Mouse (Mus musculus): ENCODE data around the gene Msx1. TPM values are rescaled to one million over a fixed set of nuclear protein-coding genes. Genes with fewer than 3 reads are reported as not detected.
A peak's percentile ranks its signal among the peaks of the same experiment; 100 is the strongest.

Msx1 gene
- polyA plus RNA-seq, 1 experiment from 2014 or later: 394 TPM

- peaks cover 27% of the 10 kb centered on the region for H3K4me1 ChIP-seq
- H3K27me3 ChIP-seq: peaks cover 53% of the 10 kb centered on the region
- peak overlapping the region; percentile 85 for H3K27ac ChIP-seq
- H3K4me3 ChIP-seq: peak overlapping the region; percentile 72
- peaks cover 4% of the 10 kb centered on the region; the same call in 1 of the 2 replicates for H3K36me3 ChIP-seq
- 5% methylated on average over 7 of the region's 7 CpGs for WGBS
- ATAC-seq (ENCODE audit: insufficient number of reproducible peaks, insufficient read depth, low FRiP score, low TSS enrichment): no peak
- H3K4me2 ChIP-seq (replicated peaks): peak overlapping the region; percentile 71
- H3K9me3 ChIP-seq: no peaks in the 10 kb centered on the region
- H3K9ac ChIP-seq: peak overlapping the region; percentile 52
Observed at GRCm38 (mm10) chr5:37825111-37825600, 773 bp upstream of the Msx1 start.

- under 1% methylated on average over 57 of the region's 58 CpGs for WGBS
- Histone ChIP-seq H3K9ac (peak overlapping the region; percentile 91), H3K4me1 (peaks cover 23% of the 10 kb centered on the region), H3K27me3 (peaks cover 58% of the 10 kb centered on the region), H3K27ac (peak overlapping the region; percentile 93), H3K4me2 (replicated peaks) (peak overlapping the region; percentile 71), H3K4me3 (peak overlapping the region; percentile 72), H3K36me3 (peaks cover 7% of the 10 kb centered on the region; the same call in 1 of the 2 replicates), H3K9me3 (no peaks in the 10 kb centered on the region)
- peak; percentile 49 for ATAC-seq (ENCODE audit: insufficient number of reproducible peaks, insufficient read depth, low FRiP score, low TSS enrichment)
Observed at GRCm38 (mm10) chr5:37823721-37824460, 492 bp downstream of the Msx1 start.

GRCm38 (mm10) chr5:37822791-37823720 is 1.3 kb downstream of the Msx1 start:
- H3K27me3 ChIP-seq: peaks cover 63% of the 10 kb centered on the region

GRCm38 (mm10) chr5:37822116-37822707 is 2.2 kb downstream of the Msx1 start:
- H3K36me3 ChIP-seq: peaks cover 7% of the 10 kb centered on the region; the same call in 1 of the 2 replicates
- peaks cover 27% of the 10 kb centered on the region for H3K4me1 ChIP-seq
- ATAC-seq (ENCODE audit: insufficient number of reproducible peaks, insufficient read depth, low FRiP score, low TSS enrichment): no peak
- no peaks in the 10 kb centered on the region for H3K9me3 ChIP-seq
- peak overlapping the region; percentile 91 for H3K9ac ChIP-seq
- WGBS: 7% methylated on average over 11 of the region's 11 CpGs
- peak overlapping the region; percentile 93 for H3K27ac ChIP-seq
- H3K27me3 ChIP-seq: peaks cover 61% of the 10 kb centered on the region
- H3K4me3 ChIP-seq: peak overlapping the region; percentile 72
- H3K4me2 ChIP-seq (replicated peaks): peak overlapping the region; percentile 71

More at GRCm38 (mm10) chr5:37822791-37823720, 1.3 kb downstream of the Msx1 start:
- no peaks in the 10 kb centered on the region for H3K9me3 ChIP-seq
- H3K4me1 ChIP-seq: peaks cover 23% of the 10 kb centered on the region
- under 1% methylated on average over 42 of the region's 42 CpGs for WGBS
- H3K36me3 ChIP-seq: peaks cover 7% of the 10 kb centered on the region; the same call in 1 of the 2 replicates
- H3K27ac ChIP-seq: peak overlapping the region; percentile 93
- H3K4me3 ChIP-seq: peak overlapping the region; percentile 72
- ATAC-seq (ENCODE audit: insufficient number of reproducible peaks, insufficient read depth, low FRiP score, low TSS enrichment): no peak
- peak overlapping the region; percentile 91 for H3K9ac ChIP-seq
- peak overlapping the region; percentile 71 for H3K4me2 ChIP-seq (replicated peaks)

- Histone ChIP-seq H3K9ac (peak overlapping the region; percentile 91), H3K36me3 (peaks cover 7% of the 10 kb centered on the region; the same call in 1 of the 2 replicates), H3K27ac (peak overlapping the region; percentile 93), H3K27me3 (peaks cover 66% of the 10 kb centered on the region), H3K9me3 (no peaks in the 10 kb centered on the region), H3K4me3 (peak overlapping the region; percentile 72), H3K4me1 (peaks cover 31% of the 10 kb centered on the region), H3K4me2 (replicated peaks) (peak overlapping the region; percentile 71)
- 2% methylated on average over 27 of the region's 27 CpGs for WGBS
- no peak for ATAC-seq (ENCODE audit: insufficient number of reproducible peaks, insufficient read depth, low FRiP score, low TSS enrichment)
Observed at GRCm38 (mm10) chr5:37821111-37821601, 3.2 kb downstream of the Msx1 start.

GRCm38 (mm10) chr5:37820689-37821088 is 3.7 kb downstream of the Msx1 start:
- Histone ChIP-seq H3K4me1 (peaks cover 31% of the 10 kb centered on the region), H3K4me3 (peak overlapping the region; percentile 72), H3K36me3 (peaks cover 7% of the 10 kb centered on the region; the same call in 1 of the 2 replicates), H3K9me3 (no peaks in the 10 kb centered on the region), H3K4me2 (replicated peaks) (peak overlapping the region; percentile 71), H3K27me3 (peaks cover 70% of the 10 kb centered on the region), H3K27ac (peak overlapping the region; percentile 93), H3K9ac (peak overlapping the region; percentile 91)
- WGBS: 18% methylated on average over 8 of the region's 8 CpGs
- ATAC-seq (ENCODE audit: insufficient number of reproducible peaks, insufficient read depth, low FRiP score, low TSS enrichment): no peak

GRCm38 (mm10) chr5:37819971-37820370 is 4.4 kb downstream of the Msx1 start:
- peak overlapping the region; percentile 85 for H3K27ac ChIP-seq
- ATAC-seq (ENCODE audit: insufficient number of reproducible peaks, insufficient read depth, low FRiP score, low TSS enrichment): no peak
- peak overlapping the region; percentile 33 for H3K4me3 ChIP-seq
- H3K9me3 ChIP-seq: no peaks in the 10 kb centered on the region
- peak overlapping the region; percentile 58 for H3K9ac ChIP-seq
- H3K27me3 ChIP-seq: peaks cover 69% of the 10 kb centered on the region
- WGBS: 7% methylated on average over 3 of the region's 3 CpGs
- peaks cover 31% of the 10 kb centered on the region for H3K4me1 ChIP-seq
- peak overlapping the region; percentile 71 for H3K4me2 ChIP-seq (replicated peaks)
- peaks cover 7% of the 10 kb centered on the region; the same call in 1 of the 2 replicates for H3K36me3 ChIP-seq

- Histone ChIP-seq H3K4me2 (replicated peaks) (peak overlapping the region; percentile 71), H3K9ac (peak overlapping the region; percentile 58), H3K9me3 (no peaks in the 10 kb centered on the region), H3K27me3 (peaks cover 69% of the 10 kb centered on the region), H3K4me1 (peaks cover 31% of the 10 kb centered on the region), H3K4me3 (peak overlapping the region; percentile 33), H3K27ac (peak overlapping the region; percentile 85), H3K36me3 (peaks cover 7% of the 10 kb centered on the region; the same call in 1 of the 2 replicates)
- WGBS: 15% methylated on average over 5 of the region's 5 CpGs
- ATAC-seq (ENCODE audit: insufficient number of reproducible peaks, insufficient read depth, low FRiP score, low TSS enrichment): no peak
Observed at GRCm38 (mm10) chr5:37819541-37819940, 4.8 kb downstream of the Msx1 start.

- peaks cover 7% of the 10 kb centered on the region; the same call in 1 of the 2 replicates for H3K36me3 ChIP-seq
- peaks cover 26% of the 10 kb centered on the region for H3K4me1 ChIP-seq
- peak overlapping the region; percentile 33 for H3K4me3 ChIP-seq
- ATAC-seq (ENCODE audit: insufficient number of reproducible peaks, insufficient read depth, low FRiP score, low TSS enrichment): no peak
- peak overlapping the region; percentile 85 for H3K27ac ChIP-seq
- 2% methylated on average over 25 of the region's 25 CpGs for WGBS
- peak overlapping the region; percentile 71 for H3K4me2 ChIP-seq (replicated peaks)
- H3K9me3 ChIP-seq: no peaks in the 10 kb centered on the region
- peak overlapping the region; percentile 58 for H3K9ac ChIP-seq
- H3K27me3 ChIP-seq: peaks cover 69% of the 10 kb centered on the region
Observed at GRCm38 (mm10) chr5:37818533-37819215, 5.7 kb downstream of the Msx1 start.

GRCm38 (mm10) chr5:37817658-37818532 is 6.5 kb downstream of the Msx1 start:
- no peak for ATAC-seq (ENCODE audit: insufficient number of reproducible peaks, insufficient read depth, low FRiP score, low TSS enrichment)
- Histone ChIP-seq H3K9me3 (no peaks in the 10 kb centered on the region), H3K4me2 (replicated peaks) (peak overlapping the region; percentile 71), H3K4me3 (peak overlapping the region; percentile 33), H3K27me3 (peaks cover 71% of the 10 kb centered on the region), H3K27ac (peak overlapping the region; percentile 85), H3K36me3 (peaks cover 7% of the 10 kb centered on the region; the same call in 1 of the 2 replicates), H3K4me1 (peaks cover 22% of the 10 kb centered on the region), H3K9ac (peak overlapping the region; percentile 41)
- 3% methylated on average over 34 of the region's 34 CpGs for WGBS

Data from embryonic facial prominence, embryonic 12.5 days (tissue).